Comparison of ENCODE assay signal across 13 mouse cellular contexts in the genomic region with DNA sequence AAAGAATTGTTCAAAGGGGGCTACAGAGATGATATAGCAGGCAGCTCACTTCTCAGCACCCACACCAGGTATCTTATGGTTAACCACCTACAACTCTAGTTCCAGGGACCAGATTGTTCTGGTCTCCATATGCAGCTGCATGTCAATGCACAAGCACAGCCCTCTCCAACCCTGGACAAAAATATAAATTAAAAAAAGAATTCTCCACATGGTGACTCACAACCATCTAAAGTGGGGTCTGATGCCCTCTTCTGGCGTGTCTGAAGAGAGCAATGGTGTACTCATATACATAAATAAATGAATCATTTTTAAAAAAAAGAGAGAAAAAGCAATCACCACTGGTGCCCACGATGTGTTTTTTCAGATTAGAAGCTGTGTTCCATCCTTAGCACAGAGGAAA. TPM values are rescaled to one million over a fixed set of nuclear protein-coding genes. Genes with fewer than 3 reads are reported as not detected.
DNase-seq lines count a peak whose midpoint lies in the region; TF ChIP-seq lines count a peak whose summit lies in the region.
"Had no signal": no experiment of that assay in that cellular context is flagged by ENCODE, and none has a peak within 500 bp of the region (broad histone marks: within the 10 kb centered on the region; RNA-seq: fewer than 3 reads in every experiment).

No protein-coding gene starts in this region.

- peak; percentile 4; the same call in 1 of the 2 replicates for TF ChIP-seq CTCF in E14TG2a.4 (conservative IDR thresholded peaks at IDR 0.05; ENCODE audit: low read length)

- peak; percentile 12 to 15 for DNase-seq in heart, postnatal 10 days
- DNase-seq in heart, postnatal 14 days, result no peak
- DNase-seq in left cerebral cortex, postnatal 25 days (ENCODE audit: low spot score in 2 of 2), result peak; percentile 10 to 61
- no peak for DNase-seq in left cerebral cortex, postnatal 10 days (ENCODE audit: extremely low spot score in 1 of 2, low spot score in 2 of 2)
- peak; percentile 63 for DNase-seq in brain, adult 2 months (ENCODE audit: low read depth, low spot score)
- DNase-seq in adrenal gland, postnatal 14 days, result no peak
- DNase-seq: cerebellum, adult 2 months; lung, postnatal 36 days; thymus, postnatal 14 days had no signal

- 0 out of 2 replicates have a peak, but pooled peaks cover 4% of the 10 kb centered on the region for H3K9me3 ChIP-seq in E14TG2a.4 (ENCODE audit: low read length)
- H3K9me3 ChIP-seq: embryonic facial prominence, embryonic 12.5 days; kidney, embryonic 15.5 days; midbrain, embryonic 13.5 days had no signal

- intact Hi-C loops in heart, postnatal 10 days (cut with DNase I), result no loop called here
- intact Hi-C loops in heart, postnatal 14 days (cut with DNase I), result loop anchor here (10.0 kb wide), 1 partner anchor 210 kb away; no protein-coding TSS in a partner anchor
- intact Hi-C loops in left cerebral cortex, postnatal 25 days (cut with DNase I), result no loop called here
- intact Hi-C loops in left cerebral cortex, postnatal 10 days (cut with DNase I), result no loop called here

- H3K4me3 ChIP-seq in E14TG2a.4 (replicated peaks; ENCODE audit: low read length), result no peak overlapping the region
- H3K4me3 ChIP-seq: embryonic facial prominence, embryonic 12.5 days; kidney, embryonic 15.5 days; midbrain, embryonic 13.5 days had no signal

- H3K27me3 ChIP-seq in E14TG2a.4 (ENCODE audit: insufficient read depth, low read length), result no peaks in the 10 kb centered on the region
- H3K27me3 ChIP-seq: embryonic facial prominence, embryonic 12.5 days; kidney, embryonic 15.5 days; midbrain, embryonic 13.5 days had no signal

- H3K36me3 ChIP-seq in E14TG2a.4 (ENCODE audit: insufficient read depth, low read length), result peaks cover 38% of the 10 kb centered on the region

- peaks cover 7% of the 10 kb centered on the region for H3K4me1 ChIP-seq in E14TG2a.4 (replicated peaks; ENCODE audit: low read depth, low read length)
- H3K4me1 ChIP-seq: embryonic facial prominence, embryonic 12.5 days; kidney, embryonic 15.5 days; midbrain, embryonic 13.5 days had no signal

RNA-seq across cellular contexts. Expression of a gene that starts 15.0 kb away (rescaled TPM):
- 1 to 10 TPM; 1.1 to 2.0 TPM for total RNA-seq in heart, postnatal 10 days (2021)
- 1 to 10 TPM in 1 of 2 experiments, under 1 TPM in 1; 0.88 to 1.6 TPM for total RNA-seq in heart, postnatal 14 days (2021)
- 1 to 10 TPM; 2.2 to 2.5 TPM for total RNA-seq in left cerebral cortex, postnatal 25 days (2021)
- 1 to 10 TPM; 1.6 to 2.9 TPM for total RNA-seq in left cerebral cortex, postnatal 10 days (2021)
- 2.8 and 3.1 TPM in 2 replicates for total RNA-seq in adrenal gland, postnatal 14 days (2021)

RNA-seq across cellular contexts. Expression of a gene that starts 30.4 kb away (rescaled TPM):
- 10 to 100 TPM; 28.4 to 28.5 TPM for total RNA-seq in heart, postnatal 10 days (2021)
- total RNA-seq in heart, postnatal 14 days (2021), result 10 to 100 TPM; 22.0 to 29.0 TPM
- total RNA-seq in left cerebral cortex, postnatal 25 days (2021), result 10 to 100 TPM; 30.7 to 32.0 TPM
- 10 to 100 TPM; 32.6 to 33.2 TPM for total RNA-seq in left cerebral cortex, postnatal 10 days (2021)
- 42.5 and 44.5 TPM in 2 replicates for total RNA-seq in adrenal gland, postnatal 14 days (2021)

Comparison
In these comparisons a context has a peak if more than half of its experiments do, and no peak if none do; other contexts are left out.
1. DNase-seq: peak in heart, postnatal 10 days (2 of 2), left cerebral cortex, postnatal 25 days (2 of 2) and brain, adult 2 months (single experiment); none in heart, postnatal 14 days (0 of 2), left cerebral cortex, postnatal 10 days (0 of 2) and adrenal gland, postnatal 14 days (single experiment).